Mouse (Mus musculus) mouse embryonic stem cell (cell line): Measurements from ENCODE around the gene Ap5z1.

ENCODE experiments used
- in situ Hi-C, 2 experiments: fragments of 300-500 bp; cut with MboI; formaldehyde crosslinking; loops; 1 replicate in 1 of 2; 3 replicates in 1 of 2; pipeline ENCODE4 v1.14.3; 2019 to 2020; ENCODE audit warnings: low sequenced_read_pairs in 2 of 2, low pct_unique_long_range_greater_than_20kb in 1 of 2, mixed read lengths in 1 of 2; ENCODE audit not compliant: unreplicated experiment in 1 of 2

The Ap5z1 gene

GRCm38 (mm10) chr5:142435736-142436135 is 28.0 kb upstream of the Ap5z1 start:
- in situ Hi-C loops: no loop called here

GRCm38 (mm10) chr5:142438380-142438938 is 25.3 kb upstream of the Ap5z1 start:
- in situ Hi-C loops: no loop called here

DNA sequence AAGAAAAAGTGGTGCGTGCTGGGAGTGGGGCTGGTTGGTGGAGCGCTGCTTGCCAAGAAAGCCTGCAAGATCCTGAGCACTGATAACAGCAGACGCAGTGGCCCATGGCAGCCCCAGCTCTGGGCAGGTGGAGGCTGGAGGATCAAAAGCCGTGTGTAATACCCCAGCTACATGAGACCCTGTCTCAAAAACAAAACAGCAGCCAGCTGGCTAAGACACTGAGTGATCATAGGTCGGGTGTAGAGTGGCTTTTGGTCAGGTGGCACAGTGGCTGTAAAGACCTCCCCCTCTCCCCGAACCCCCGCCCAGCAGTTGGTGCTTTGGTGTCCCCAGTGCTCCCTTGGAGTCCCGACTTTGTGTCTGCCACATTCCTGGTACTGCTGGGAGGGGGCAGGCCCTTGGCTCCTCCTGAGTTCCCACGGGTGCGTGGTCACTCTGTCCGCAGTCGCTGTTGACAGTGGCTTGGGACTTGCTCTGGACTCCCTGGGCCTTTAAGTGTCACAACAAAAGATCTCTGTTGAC is 23.8 kb upstream of the Ap5z1 start:
- in situ Hi-C loops: loop anchor here (5.0 kb wide), 1 partner anchor 38 kb away; the partner anchor contains the start of gene Foxk1 (in 2 of the 2)

- in situ Hi-C loops: loop anchor here (5.0 kb wide), 1 partner anchor 38 kb away; the partner anchor contains the start of gene Foxk1 (in 2 of the 2)
Measured at GRCm38 (mm10) chr5:142440451-142441147, 23.1 kb upstream of the Ap5z1 start.

DNA sequence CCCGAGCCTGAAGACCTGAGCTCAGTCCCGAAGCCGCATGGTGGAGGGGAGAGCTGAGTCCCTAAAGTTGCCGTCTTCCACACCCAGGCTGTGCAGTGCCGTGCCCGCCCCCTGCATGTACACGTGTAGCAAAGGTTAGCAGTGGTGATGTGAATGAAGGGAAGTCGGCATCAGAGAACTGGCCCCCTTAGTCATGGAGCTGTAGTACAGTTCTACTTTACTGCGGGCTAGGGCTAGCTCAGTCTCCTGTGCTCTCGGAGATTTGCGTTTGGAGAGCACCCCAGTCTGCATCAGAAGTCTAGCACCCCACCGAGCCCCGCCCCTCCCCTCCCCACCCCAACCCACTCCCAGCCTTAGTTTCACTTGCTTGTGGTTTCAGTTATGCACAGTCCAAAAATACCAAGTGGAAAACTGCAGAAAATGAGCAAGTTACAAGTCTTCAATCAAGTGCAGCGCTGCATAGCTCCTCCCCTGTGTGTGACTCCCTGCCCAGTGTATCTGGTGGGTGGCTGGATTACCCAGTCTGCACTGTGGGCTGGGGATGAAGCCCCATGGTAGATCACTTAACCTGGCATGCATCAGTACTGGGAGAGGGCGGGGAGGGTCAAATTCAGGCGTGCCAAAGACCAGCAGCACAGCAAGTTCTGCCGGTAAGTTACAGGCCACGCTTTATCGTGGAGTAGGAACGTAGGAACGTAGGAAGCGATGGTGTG is 22.3 kb upstream of the Ap5z1 start:
- in situ Hi-C loops: loop anchor here (5.0 kb wide), 1 partner anchor 39 kb away; the partner anchor contains the start of gene Foxk1 (in 2 of the 2)

DNA sequence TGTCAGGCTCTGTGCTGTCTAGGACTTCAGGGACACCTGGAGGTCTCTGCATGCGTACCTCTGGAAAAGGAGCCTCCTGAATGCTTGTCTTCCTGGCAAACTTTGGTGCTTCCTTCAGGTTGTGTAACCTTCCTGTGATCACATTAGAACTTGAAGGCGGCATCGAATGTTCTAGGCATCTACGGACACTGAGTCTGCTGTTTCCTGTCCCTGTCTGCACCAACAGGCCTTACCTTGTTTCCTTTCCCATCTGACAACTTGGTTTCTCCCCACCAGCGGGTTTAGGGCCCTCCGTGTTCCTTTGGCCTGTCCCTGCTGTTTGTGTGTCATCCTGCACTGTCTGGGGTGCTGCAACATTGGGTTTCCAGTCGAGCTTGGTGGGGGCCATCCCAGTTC is 21.7 kb upstream of the Ap5z1 start:
- in situ Hi-C loops: loop anchor here (5.0 kb wide), 1 partner anchor 40 kb away; the partner anchor contains the start of gene Foxk1 (in 2 of the 2)

- in situ Hi-C loops: loop anchor here (5.0 kb wide), 1 partner anchor 41 kb away; the partner anchor contains the start of gene Foxk1 (in 2 of the 2)
Measured at GRCm38 (mm10) chr5:142443514-142443913, 20.2 kb upstream of the Ap5z1 start.

GRCm38 (mm10) chr5:142443994-142444393 is 19.8 kb upstream of the Ap5z1 start:
- in situ Hi-C loops: loop anchor here (5.0 kb wide), 1 partner anchor 42 kb away; the partner anchor contains the start of gene Foxk1 (in 2 of the 2)

DNA sequence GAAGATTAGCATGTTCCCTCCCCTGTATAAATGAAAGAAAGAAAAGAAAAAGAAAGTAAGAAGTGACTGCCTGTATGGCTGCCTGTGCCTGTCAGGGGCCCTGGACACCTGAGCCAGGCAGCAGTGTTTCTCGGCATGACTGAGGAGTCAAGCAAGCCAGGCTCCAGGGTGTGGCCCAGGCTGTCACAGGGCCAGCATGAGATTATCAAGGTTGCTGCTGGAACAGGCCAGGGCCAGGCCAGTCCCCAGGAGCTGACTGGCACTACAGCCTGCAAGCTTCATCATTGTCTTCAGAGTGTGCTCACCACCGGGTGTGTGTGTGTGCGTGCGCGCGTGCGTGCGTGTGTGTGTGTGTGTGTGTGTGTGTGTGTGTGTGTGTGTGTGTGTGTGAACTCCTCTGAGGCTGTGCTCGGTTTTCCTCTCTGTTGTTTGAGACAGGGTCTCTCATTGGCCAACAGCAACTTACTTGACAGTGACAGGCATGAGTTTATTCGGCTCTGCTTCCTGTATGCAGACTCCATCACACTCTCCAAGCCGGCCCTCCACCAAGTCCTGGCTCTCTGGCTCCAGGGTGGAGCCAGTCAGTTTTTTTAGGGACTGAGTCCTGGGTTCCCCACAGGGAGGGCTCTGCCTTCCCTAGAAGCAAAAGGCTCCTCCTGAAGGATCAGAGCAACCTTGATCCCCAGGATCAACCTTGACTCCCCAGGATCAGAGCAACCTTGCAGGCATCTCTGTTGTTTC is 18.8 kb upstream of the Ap5z1 start:
- in situ Hi-C loops: loop anchor here (5.0 kb wide), 1 partner anchor 43 kb away; the partner anchor contains the start of gene Foxk1 (in 2 of the 2)

GRCm38 (mm10) chr5:142445709-142446108 is 18.0 kb upstream of the Ap5z1 start:
- in situ Hi-C loops: no loop called here

GRCm38 (mm10) chr5:142448076-142448475 is 15.7 kb upstream of the Ap5z1 start:
- in situ Hi-C loops: no loop called here

DNA sequence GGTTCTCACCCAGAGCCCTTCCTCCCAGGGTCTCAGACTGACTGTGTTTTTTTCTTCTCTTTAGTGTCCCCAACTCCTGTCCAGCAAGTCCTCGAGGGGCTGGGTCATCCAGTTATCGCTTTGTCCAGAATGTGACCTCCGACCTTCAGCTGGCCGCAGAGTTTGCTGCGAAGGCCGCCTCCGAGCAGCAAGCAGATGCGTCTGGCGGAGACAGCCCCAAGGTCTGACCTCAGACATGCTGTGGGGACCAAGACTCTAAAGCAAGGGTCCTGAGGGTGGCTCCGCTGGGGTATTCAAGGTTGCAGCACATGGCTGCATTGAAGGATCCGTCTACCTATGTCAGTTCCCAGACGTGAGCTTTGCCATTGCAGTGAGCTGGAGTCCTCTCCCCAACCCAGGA is 15.1 kb upstream of the Ap5z1 start:
- in situ Hi-C loops: no loop called here

GRCm38 (mm10) chr5:142450846-142451245 is 12.9 kb upstream of the Ap5z1 start:
- in situ Hi-C loops: no loop called here

DNA sequence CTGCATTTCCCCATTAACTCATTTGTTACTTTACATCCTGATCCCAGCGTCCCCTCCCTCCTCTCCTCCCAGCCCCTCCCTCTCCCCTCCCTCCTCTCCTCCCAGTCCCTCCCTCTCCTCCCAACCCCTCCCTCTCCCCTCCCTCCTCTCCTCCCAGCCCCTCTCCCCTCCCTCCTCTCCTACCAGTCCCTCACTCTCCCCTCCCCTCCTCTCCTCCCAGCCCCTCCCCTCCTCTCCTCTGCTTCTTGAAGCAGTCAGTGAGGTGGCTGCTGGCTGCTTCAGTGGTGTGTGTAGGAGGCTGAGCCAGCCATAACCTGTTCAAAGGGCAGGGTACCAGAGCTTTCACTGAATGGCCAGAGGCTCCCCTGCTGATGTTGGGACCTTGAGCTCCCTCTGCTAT is 12.0 kb upstream of the Ap5z1 start:
- in situ Hi-C loops: no loop called here

GRCm38 (mm10) chr5:142453742-142454141 is 10.0 kb upstream of the Ap5z1 start:
- in situ Hi-C loops: no loop called here

DNA sequence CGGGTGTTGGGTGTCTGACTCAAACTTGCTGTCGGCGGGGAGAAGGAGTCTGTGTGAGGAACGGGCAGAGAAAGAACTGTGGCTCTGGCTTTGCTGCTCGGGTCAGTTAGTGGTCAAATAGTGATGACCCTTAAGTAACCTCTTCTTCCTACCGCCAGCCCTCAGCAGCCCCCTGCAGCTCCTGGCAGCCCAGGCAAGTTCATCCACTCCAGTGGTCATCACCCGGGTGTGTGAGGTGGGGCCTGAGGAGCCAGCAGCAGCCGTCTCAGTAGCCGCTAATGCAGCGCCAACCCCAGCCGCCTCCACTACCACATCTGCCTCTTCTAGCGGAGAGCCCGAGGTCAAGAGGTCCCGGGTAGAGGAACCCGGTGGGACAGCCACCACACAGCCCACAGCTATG is 7.4 kb upstream of the Ap5z1 start:
- in situ Hi-C loops: no loop called here

DNA sequence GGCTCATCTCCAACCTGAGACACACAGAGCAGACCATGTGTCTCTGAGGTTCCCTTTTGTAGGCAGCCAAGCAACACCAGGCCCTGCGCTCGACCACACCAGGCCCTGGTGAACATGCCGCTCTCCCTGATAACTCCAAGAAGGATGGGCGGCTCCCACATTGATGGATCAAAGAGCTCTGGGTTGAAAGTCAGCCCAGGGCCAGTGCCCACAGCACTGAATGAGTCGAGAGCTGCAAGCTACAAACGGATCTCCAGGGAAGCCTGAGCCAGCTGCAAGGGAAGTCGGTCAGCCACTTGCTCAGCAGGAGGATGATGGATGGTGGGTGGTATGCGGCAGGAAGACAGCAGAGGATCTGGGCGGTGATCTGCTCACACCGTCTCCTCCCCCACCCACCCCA is 6.4 kb upstream of the Ap5z1 start:
- in situ Hi-C loops: no loop called here

- in situ Hi-C loops: no loop called here
Measured at GRCm38 (mm10) chr5:142458791-142459557, 4.8 kb upstream of the Ap5z1 start.
